Mouse (Mus musculus) E14TG2a.4 (cell line): ENCODE data around the gene Zfr2.

Experiments used
- CTCF ChIP-seq: conservative IDR thresholded peaks from 2 replicates; pipeline ENCODE4 v1.5.1; 2014; ENCODE audit warnings: low read length
- NANOG ChIP-seq: IDR thresholded peaks from 2 replicates; pipeline ENCODE4 v1.6.1; 2014; ENCODE audit warnings: borderline replicate concordance, low read length, mixed read lengths
- POU5F1 ChIP-seq: IDR thresholded peaks from 2 replicates; pipeline ENCODE4 v1.6.1; 2014; ENCODE audit warnings: low read length, borderline replicate concordance

DNA sequence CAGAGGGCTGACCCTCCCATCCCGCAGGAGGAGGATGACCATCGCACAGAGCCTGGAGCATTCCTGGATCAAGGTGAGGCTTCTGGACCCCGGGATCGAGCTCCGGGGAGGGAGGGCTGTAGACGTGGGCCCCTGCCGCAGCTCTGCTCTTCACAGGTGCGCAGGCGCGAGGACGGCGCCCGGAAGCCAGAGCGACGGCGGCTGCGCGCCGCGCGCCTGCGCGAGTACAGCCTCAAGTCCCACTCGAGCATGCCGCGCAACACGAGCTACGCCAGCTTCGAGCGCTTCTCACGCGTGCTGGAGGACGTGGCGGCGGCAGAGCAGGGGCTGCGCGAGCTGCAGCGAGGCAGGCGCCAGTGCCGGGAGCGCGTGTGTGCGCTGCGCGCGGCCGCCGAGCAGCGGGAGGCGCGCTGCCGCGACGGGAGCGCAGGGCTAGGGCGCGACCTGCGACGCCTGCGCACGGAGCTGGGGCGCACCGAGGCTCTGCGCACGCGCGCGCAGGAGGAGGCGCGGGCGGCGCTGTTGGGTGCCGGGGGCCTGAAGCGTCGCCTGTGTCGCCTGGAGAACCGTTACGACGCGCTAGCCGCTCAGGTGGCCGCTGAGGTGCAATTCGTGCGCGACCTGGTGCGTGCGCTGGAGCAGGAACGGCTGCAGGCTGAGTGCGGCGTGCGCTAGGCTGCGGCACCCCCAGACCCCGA, 40.5 kb upstream of the Zfr2 start:
- TF ChIP-seq CTCF (no peak), NANOG (no peak), POU5F1 (no peak)
